Mouse (Mus musculus): ENCODE data around the gene Ptprn.

Ptprn gene

DNA sequence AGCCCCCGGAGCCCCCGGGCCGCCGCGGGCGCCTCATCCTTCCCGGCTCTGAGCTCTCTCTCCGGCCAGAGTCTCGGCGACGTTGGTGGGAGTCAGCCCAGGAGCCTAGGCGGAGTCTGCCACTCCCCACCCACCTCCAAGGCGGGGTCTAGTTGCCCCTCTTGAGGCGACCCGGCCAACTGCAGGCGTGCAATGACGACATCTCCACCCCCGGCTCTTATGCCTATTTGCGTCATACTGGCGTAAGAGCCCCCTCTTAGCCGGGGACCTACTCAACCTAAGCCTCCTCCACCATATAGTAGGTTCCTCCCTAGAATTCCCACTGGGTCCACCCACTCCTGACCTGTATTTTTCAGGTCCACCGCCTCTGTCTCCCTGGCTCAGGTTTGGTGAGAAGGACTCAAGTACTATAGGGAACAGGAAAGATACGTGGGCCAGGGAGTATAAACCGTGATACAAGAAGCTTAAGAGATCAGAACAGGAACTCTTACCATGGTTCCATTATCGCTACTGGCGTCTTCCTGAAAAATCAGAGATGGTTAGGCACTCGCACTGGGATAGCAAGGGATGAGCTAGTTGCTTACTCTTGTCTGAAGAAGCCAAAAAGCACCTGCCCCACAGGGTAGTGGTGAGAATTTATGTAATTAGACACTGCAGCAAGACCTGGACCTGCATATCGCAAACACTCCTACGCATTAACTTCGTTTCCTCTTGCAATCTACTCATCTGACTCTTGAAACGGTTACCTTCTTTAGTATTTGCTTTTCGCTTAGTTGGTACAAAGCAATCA is at the start of gene Ptprn:
Gene Ptprn, minus strand, starts transcription at position 412 of the 790 bp plus-strand sequence.
- DNase-seq (ENCODE audit: extremely low read depth, low read depth) = no peak

DNA sequence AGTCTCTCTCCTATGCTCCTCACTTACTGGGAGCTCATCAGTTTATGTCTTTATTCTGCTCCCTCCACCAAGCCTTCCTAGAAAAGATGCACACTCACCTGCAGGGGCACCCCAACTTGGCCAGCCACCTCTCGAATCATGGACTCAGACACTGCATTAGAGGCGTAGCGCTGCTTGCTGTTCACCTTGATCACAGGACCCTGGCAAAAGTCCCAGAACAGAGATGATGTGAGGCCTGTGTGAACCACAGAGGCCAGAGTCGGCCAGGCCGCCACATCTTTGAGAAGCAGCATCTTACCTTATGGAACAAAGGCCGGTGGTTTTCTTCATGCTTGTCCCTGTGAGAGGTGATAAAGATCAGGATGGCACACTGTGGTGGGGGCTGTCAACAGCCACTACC is 47.4 kb upstream of the Ptprn start:
- no peak for DNase-seq (ENCODE audit: extremely low read depth, low read depth)

DNA sequence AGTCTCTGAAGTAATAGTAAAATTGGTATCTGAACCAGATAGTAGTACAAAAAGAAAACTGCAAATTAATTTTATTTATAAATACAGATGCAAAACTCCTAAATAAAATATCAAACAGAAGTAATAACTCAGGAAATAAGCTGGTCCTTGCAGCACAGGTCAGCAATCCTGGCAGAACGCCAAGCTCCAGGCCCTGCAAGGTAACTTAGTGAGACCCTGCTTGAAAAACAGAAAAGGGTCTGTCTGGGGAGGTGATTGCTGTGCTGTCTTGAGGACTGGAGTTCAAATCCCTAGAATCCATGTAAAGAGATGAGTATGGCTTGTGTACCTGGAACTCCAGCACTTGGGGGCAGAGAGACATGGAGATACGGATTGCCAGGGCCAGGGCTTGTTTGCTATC is 40.4 kb upstream of the Ptprn start:
- DNase-seq (ENCODE audit: extremely low read depth, low read depth) = no peak

DNA sequence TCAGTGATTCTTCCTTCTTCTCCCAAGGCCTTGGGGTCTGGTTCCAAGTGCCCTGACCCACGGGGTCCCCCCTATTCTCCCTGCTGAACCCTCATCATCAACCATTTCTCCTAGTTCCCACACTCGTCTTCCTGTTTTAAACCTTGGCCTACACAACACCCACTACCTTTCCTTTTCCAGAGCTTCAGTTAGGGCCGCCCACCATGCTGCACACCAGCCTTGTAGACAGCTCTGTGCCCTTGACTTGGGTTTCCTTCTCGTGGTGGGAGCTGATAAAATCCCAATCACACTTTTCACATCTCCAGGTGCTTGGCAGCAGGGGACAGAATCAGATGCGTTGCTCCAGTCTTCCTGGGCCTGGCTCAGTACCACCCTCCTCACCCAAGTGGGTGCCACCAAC is 30.0 kb upstream of the Ptprn start:
- no peak for DNase-seq (ENCODE audit: extremely low read depth, low read depth)

DNA sequence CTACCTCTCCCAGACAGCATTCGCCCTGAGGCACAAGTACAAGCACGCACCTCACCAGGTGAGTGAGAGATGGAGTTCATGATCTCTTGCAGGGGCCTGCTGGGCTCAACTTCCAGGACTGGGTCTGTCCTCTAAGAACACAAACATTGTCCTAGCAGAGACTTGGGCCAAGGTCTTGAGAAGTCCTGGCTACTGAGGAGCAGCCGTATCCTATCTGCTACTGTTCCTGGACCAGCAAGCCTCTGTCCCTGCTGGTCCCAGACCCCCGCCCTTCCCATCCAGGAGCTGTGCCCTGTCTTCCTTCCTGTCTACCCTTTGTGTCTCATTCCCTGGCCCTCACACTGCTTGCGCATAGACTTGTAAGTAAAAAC is 29.0 kb upstream of the Ptprn start:
- DNase-seq (ENCODE audit: extremely low read depth, low read depth) = no peak

DNA sequence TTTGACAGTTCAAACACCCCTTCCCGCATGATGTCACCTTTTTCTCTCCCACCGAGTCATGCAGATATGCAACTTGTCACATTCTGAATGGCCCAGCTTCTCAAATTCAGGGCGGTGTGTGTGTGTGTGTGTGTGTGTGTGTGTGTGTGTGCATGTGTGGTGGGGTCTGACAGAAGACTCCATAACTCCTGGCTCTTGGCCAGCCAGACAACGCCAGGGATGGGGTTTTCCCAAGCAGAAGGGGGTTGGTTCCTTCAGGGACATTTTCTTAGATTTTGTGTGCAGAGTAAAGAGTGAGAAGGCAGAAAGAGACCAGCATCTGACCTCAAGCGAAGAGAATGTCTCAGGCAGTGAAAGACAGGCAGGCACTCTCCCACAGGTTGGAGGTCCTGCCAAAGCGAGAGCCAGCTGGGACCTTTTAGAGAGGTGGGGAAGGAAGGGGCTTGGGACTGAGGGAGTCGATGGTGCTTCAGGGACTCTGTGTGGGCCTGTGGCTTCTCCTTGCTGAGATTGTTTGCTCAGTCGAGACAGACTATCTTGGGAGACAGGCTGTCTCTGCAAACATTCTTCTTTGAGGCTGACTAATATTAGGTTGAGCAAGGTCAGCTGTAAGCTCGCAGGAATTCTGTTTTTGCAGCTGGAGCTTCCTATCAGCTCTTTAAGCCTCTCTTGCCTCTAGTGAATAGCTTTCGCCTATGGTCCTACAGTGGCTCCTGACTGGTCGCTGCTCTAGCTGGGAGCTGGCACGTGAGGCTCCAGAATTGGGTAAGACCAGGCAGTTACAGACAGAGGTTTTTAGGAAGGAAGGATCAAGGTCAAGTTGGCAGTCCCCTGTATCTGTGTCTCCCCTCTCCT is 28.4 kb upstream of the Ptprn start:
- no peak for DNase-seq (ENCODE audit: extremely low read depth, low read depth)

DNA sequence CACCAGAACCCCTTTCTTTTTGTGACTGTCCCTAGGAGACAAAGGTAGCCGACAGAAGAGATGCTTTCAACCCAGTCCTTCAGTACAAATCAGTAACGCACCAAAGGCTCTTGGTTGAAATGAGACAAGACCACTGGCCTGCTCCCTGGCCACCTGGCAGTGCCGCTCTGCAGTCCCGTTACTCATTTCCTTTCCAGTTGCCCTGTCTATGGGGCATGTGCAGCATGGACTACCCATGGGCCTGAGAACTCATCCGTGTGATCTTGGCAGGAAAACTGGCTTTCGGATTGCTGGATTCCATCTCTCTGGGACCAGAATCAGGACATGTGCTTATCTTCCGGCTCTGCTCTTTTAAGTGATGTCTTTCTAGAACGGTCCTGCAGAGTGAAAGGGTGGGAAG is 27.0 kb upstream of the Ptprn start:
- no peak for DNase-seq (ENCODE audit: extremely low read depth, low read depth)

DNA sequence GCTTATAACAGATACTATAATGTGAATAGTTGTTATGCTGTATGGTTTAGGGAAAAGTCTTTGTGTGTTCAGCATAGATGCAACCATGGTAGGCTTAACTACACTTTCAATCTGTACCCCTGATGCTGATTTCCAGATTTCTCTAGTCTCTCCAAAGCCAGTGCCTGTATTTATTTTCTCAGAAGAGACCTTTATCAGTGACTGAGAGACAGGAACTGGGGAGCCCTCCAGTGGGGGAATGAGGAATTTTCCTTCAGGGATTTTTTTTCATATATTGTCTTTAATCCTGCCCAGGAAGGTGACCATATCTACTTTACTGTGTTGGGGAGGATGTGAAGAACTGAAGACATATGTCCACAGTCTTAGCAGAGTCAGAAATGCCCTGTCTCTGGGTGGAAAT is 26.3 kb upstream of the Ptprn start:
- peak; percentile 13 for DNase-seq (ENCODE audit: extremely low read depth, low read depth)

DNA sequence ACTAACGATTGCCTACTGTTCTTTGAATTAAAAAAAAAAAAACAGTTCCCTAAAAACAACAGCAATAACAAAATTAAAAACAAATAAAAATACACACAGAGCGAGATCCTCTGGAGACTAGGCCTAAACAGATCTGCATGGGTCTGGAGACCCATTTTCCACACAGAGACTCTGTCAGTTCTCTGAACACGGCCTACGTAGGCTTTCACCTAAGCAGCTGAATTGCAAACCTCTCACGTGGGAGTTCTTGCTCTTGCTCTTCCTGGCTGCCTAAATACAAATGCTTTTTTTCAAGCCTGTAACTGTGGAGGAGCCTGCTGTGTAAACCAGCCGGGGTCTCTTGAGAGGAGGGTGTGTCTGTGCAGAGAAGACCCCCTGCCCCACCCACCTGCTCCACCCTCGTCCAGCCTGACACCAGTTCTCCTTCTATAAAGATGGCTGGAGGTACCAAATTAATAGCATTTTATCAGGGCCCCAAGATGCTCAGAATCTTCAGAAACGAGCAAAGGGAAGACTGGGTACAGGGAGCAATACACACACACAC is 25.7 kb upstream of the Ptprn start:
- DNase-seq (ENCODE audit: extremely low read depth, low read depth) = no peak

DNA sequence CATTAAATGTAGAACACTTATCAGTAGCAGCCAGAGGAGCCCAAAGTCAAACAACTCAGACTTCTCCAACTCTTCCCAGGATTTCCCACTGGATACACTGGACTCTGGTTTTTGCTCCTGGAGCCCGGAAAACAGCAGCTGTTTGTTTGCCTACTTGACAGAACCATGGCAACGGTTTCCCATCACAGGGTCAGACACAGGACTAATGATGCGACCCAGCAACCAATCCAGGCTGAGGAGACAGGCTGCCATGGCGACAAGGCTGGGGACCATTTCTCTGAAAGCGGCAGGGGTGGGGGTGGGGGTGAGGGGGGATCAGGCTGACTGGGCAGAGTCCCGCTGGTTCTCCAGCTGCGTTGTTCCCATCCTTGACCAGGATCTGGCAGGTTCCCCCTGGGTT is 25.1 kb upstream of the Ptprn start:
- no peak for DNase-seq (ENCODE audit: extremely low read depth, low read depth)

DNA sequence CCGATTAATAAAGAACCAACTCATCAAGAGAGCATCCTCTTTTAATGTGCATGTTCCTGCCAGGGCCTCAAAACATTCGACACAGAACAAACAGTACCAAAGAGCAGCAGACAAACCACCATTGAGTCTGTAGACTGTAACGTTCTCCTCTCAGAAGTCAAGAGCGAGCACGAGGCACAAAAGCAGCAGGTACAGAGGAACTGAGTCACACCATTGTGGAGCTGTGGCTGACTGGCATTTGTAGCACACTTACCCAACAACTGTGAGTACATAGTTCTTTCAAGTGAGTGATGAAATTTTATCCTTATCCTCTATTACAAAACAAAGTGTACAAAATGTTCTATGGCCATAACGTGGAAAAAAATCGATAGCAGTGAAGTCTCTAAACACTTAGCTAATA is 20.6 kb upstream of the Ptprn start:
- no peak for DNase-seq (ENCODE audit: extremely low read depth, low read depth)

DNA sequence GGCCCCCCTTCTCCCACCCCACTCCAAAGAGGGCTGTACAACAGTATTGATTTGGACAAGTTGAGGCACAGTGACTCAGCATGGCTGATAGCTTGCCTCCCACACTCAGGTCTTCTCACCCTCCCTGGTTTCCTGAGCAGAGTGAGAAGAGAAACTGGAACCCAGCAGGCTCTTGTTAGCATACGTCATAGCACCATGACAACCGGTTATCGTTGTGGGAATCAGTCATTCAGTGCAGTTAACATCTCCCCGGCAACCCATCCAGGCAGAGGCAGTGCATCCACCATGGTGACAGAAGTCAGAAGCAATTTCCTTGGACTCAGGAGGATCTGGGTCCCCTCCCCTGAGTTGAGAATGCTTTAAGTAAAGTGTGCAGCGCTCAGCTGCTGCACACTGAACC is 18.7 kb upstream of the Ptprn start:
- no peak for DNase-seq (ENCODE audit: extremely low read depth, low read depth)

DNA sequence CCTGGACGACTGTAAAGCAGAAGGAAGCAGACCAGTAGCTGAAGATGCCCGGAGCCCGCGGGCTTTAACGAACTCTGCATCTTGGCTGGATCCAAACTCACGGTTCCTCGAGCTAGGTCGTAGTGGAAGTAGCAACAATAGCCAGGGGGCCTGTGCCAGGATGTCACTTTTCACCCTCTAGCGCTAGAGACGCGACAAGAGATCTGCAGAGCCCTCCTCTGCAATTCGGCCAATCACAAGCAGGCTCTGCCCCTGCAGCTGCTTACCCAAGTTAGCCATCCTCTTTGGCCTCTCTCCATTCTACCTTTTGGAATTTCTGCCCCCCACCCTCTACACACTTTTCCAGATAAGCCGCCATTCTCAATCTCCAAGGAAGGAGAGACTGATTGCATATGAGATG is 13.9 kb upstream of the Ptprn start, which contains the start of gene Resp18:
Gene Resp18, minus strand, starts transcription at position 188 of the 400 bp plus-strand sequence.
- DNase-seq (ENCODE audit: extremely low read depth, low read depth) = no peak

DNA sequence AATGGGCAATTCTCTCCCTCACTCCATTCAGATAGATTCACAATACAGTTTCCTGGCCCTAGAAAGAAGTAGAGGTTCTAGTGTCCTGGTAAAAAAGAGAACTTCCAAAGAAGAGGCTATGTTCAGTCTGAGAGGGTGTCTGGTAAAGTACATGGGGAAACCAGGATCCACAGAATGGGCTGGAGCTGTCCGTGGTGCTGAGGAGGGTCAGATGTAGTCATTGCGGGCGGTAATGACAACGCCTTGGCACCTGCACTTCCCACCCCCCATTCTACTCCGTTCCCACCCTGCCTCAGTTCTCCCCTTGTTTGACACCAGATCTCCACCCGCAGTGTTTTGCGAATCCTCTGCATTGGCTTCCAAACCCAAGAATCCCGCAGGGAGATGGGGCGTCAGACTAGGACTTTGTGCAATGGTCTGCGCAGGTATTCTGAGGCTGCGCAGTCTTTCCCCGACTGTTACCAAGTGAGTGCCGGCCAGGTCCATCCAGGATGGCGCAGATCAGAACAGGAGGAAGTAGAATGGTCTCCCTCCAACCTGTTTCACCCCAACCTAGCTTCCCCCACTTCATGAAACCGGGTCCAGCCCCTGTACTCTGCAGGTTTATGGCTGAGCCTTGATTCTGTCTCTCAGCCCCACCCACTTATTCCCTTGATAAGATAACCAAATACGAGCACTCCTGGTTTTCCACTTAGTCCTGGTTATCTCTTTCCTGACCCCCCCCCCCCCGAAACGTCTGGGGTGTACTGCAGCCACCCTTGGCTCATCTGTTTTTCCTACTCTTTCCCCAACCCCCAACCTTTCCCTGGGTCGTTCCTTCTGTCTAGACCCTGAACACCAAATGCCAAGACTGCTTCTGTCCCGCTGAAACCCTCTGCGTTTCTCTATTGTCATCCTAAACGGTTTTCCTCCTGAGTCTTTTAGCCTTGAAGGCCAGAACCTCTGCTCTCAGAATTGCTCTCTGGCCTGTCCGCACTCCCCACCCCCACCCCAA is 13.2 kb upstream of the Ptprn start:
- no peak for DNase-seq (ENCODE audit: extremely low read depth, low read depth)

DNA sequence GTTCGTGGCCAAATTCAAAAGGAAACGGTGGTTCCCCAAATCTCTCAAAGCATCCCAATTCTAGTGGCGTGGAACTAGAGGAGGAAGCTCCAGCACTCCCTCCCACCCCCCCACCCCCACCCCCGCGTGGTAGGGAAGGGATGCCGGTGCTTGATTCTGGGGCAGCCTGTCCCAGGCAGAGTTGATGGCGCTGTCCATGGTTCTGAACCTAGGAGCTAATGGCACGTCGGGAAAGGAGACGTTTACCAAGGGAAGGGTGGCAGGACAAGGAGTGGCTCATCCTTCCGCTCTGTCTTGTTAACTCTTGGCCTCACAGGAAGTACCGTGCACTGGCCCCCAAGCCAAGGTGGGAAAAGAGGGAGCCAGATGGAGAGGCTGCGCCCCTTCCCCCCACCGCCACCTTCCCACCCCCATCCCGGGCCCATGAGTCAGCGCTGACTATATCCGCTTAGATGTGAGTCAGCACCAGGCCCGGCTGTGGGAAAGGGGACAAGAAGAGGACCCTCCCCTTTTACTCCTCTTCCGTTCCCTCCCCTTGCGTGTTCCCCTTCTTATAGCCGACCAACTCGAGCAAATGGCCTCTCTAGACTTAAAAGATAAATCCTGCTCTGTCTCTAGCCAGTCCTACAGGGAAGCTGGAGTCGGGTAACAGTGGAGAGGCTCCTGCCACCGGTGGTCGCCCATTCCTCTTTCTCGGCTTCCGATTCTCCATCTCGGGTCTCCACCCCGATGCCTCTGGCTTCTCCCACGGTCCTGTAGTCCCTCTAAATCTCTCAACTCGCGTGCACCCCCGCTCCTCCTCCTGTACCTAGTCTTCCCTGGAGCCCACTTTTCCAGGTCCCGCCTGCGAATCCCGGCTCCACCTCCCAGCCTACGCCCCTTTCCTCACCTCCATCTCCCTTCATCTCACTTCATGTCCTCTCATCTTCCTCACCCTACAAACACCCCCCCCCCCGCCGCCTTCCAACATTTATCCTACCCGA is 1.0 kb downstream of the Ptprn start:
- no peak for DNase-seq (ENCODE audit: extremely low read depth, low read depth)

DNA sequence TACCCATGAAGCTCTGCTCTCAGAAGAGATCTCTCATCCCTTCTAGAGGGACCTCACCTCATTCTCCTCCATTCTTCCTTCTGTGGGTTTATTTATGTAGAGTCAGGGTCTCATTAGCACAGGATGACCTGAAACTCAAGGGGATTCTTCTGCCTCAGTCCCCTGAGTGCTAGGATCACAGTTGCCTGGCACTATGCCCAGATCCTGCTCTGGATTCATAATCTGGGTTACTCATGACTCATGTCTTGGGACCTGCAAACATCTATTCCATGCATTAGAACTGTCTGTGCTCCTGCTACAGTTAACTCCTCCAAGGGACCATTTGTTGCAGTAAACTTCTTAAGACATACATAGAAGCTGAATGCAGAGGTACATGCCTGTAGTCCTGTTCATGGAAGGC is 3.0 kb downstream of the Ptprn start:
- no peak for DNase-seq (ENCODE audit: extremely low read depth, low read depth)

DNA sequence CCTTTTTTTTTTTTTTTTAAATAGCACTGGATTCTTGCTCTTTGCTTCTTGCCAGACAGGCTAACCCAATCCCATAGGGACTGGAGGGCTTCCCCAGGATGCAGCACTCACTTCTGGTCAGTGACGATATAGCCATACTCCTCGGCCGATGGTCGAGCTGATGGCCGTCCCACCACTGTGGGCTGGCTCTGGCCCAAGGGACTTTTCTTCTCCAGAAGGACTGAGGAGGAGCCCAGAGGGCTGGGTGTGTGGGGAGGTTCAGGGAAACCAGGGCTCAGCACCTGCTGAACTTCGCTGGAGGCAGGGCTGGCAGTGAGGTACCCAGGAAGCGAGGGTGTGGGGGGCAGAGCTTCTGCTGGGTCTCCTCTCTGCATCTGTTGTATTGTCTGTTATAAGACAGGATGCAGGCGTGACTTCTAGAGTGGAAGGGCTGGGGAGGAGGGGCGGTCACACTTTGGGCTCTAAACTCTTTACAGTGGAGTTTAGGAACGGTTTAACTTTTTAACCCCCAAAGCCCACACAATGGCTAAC is 8.7 kb downstream of the Ptprn start:
- DNase-seq (ENCODE audit: extremely low read depth, low read depth) = no peak

DNA sequence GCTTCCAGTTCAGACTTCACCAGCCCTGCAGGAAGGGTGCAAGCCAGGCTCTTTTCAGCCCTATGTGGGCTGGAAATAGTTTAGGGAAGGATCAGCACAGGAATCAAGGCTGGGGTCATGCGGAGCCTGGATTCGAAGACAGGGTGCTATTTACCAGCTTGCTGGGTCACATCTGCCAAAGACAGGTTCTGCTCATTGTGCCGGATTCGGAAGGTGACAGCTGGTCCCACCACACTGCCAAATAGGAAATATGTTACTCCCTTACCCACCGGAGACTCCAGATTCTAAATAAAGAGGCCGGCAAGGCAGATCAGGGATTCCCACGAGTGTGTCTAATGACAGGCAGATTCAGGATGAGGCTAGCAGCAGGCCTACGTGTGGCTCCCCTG is 9.7 kb downstream of the Ptprn start:
- no peak for DNase-seq (ENCODE audit: extremely low read depth, low read depth)

DNA sequence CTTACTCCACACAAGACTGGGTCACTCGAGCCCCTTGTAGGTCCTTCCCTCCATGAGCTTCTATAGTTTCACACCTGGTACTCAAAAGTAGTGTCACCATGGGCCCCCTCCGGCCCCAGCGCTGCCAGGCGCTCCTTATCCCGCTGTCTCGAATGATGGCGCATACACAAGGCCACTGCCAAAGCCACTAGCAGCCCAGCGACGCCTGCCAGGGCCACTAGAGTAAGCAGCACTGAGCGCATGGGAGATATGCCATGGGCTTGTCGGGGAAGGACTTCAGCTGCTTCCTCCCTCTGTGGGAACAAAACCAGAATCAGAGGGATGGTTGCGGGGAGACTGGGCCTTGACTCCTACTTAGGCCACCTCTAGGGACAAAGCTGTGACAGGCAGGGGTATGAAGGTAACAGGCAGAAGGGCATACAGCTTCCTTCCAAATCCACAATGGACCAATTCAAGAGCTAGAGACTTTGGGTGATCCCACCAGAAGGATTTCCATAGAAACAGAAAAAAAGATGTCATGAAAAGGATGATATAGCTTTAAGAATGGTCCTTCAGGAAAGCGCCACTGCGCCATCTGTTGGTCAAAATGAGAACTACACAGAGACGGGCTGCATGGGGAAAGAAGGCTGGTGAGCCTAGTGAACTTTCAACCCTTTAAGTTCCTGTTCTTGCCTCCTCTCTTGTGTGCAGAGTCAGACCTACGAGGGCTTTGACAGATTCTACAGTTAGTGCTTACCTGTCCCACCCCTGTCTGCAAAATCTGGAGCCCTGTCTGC is 10.3 kb downstream of the Ptprn start:
- peak; percentile 72 for DNase-seq (ENCODE audit: extremely low read depth, low read depth)
